Mouse (Mus musculus): ENCODE measurements at regions not wholly inside any gene's neighbourhood (a gene's known extent, or its start where the extent isn't known, plus 50 kb on each side); places are given as distances from the start of the nearest gene placed in this dataset.

- TF ChIP-seq CTCF (IDR thresholded peaks at IDR 0.05; ENCODE audit: low read depth) = no peak
- TF ChIP-seq EP300 (optimal IDR thresholded peaks at IDR 0.05) = no peak
Observed at GRCm38 (mm10) chr2:179170608-179171007, 271.6 kb upstream of the Cdh4 start.
